Mouse (Mus musculus): ENCODE data around the gene Tia1. TPM values are rescaled to one million over a fixed set of nuclear protein-coding genes. Genes with fewer than 3 reads are reported as not detected.

Gene Tia1
- total RNA-seq, 2 experiments from 2014 or later = 32.9 to 59.5 TPM

GRCm38 (mm10) chr6:86418711-86419110 is 14.7 kb downstream of the Tia1 start:
- no peak for ATAC-seq (replicated peaks; ENCODE audit: low FRiP score, poor library complexity, severe bottlenecking)

- ATAC-seq (replicated peaks; ENCODE audit: low FRiP score, poor library complexity, severe bottlenecking) = no peak
Measured at GRCm38 (mm10) chr6:86419239-86419638, 15.2 kb downstream of the Tia1 start.

GRCm38 (mm10) chr6:86420491-86420890 is 16.5 kb downstream of the Tia1 start:
- ATAC-seq (replicated peaks; ENCODE audit: low FRiP score, poor library complexity, severe bottlenecking) = no peak

GRCm38 (mm10) chr6:86426358-86426757 is 22.3 kb downstream of the Tia1 start, which contains the start of gene Gm44790:
TSS of gene Gm44790 (plus strand) at chr6:86426658.
- ATAC-seq (replicated peaks; ENCODE audit: low FRiP score, poor library complexity, severe bottlenecking) = no peak

- ATAC-seq (replicated peaks; ENCODE audit: low FRiP score, poor library complexity, severe bottlenecking) = no peak
Measured at GRCm38 (mm10) chr6:86431531-86431930, 27.5 kb downstream of the Tia1 start.

GRCm38 (mm10) chr6:86433696-86434095 is 29.7 kb downstream of the Tia1 start:
- ATAC-seq (replicated peaks; ENCODE audit: low FRiP score, poor library complexity, severe bottlenecking) = no peak

- peak; percentile 73 for ATAC-seq (replicated peaks; ENCODE audit: low FRiP score, poor library complexity, severe bottlenecking)
Measured at GRCm38 (mm10) chr6:86437711-86438110, 33.7 kb downstream of the Tia1 start.

GRCm38 (mm10) chr6:86438272-86439118 is 34.5 kb downstream of the Tia1 start, which contains the start of gene C87436:
TSS of gene C87436 (plus strand) at chr6:86438374.
- peak; percentile 90 for ATAC-seq (replicated peaks; ENCODE audit: low FRiP score, poor library complexity, severe bottlenecking)

- ATAC-seq (replicated peaks; ENCODE audit: low FRiP score, poor library complexity, severe bottlenecking) = no peak
Measured at GRCm38 (mm10) chr6:86439119-86439496, 35.1 kb downstream of the Tia1 start.

GRCm38 (mm10) chr6:86439531-86439930 is 35.5 kb downstream of the Tia1 start:
- ATAC-seq (replicated peaks; ENCODE audit: low FRiP score, poor library complexity, severe bottlenecking) = no peak

GRCm38 (mm10) chr6:86441571-86441970 is 37.6 kb downstream of the Tia1 start:
- no peak for ATAC-seq (replicated peaks; ENCODE audit: low FRiP score, poor library complexity, severe bottlenecking)

GRCm38 (mm10) chr6:86445551-86445950 is 41.5 kb downstream of the Tia1 start:
- ATAC-seq (replicated peaks; ENCODE audit: low FRiP score, poor library complexity, severe bottlenecking) = no peak

- ATAC-seq (replicated peaks; ENCODE audit: low FRiP score, poor library complexity, severe bottlenecking) = no peak
Measured at GRCm38 (mm10) chr6:86446927-86447568, 43.0 kb downstream of the Tia1 start.

- ATAC-seq (replicated peaks; ENCODE audit: low FRiP score, poor library complexity, severe bottlenecking) = no peak
Measured at GRCm38 (mm10) chr6:86456727-86457126, 52.7 kb downstream of the Tia1 start.

- ATAC-seq (replicated peaks; ENCODE audit: low FRiP score, poor library complexity, severe bottlenecking) = no peak
Measured at GRCm38 (mm10) chr6:86463079-86463478, 59.1 kb downstream of the Tia1 start.

- no peak for ATAC-seq (replicated peaks; ENCODE audit: low FRiP score, poor library complexity, severe bottlenecking)
Measured at GRCm38 (mm10) chr6:86471317-86471716, 67.3 kb downstream of the Tia1 start.

- ATAC-seq (replicated peaks; ENCODE audit: low FRiP score, poor library complexity, severe bottlenecking) = peak; percentile 50
Measured at GRCm38 (mm10) chr6:86471760-86472099, 67.7 kb downstream of the Tia1 start.

GRCm38 (mm10) chr6:86472100-86472955 is 68.3 kb downstream of the Tia1 start:
- peak; percentile 94 for ATAC-seq (replicated peaks; ENCODE audit: low FRiP score, poor library complexity, severe bottlenecking)

- ATAC-seq (replicated peaks; ENCODE audit: low FRiP score, poor library complexity, severe bottlenecking) = no peak
Measured at GRCm38 (mm10) chr6:86473077-86473476, 69.1 kb downstream of the Tia1 start.

- ATAC-seq (replicated peaks; ENCODE audit: low FRiP score, poor library complexity, severe bottlenecking) = no peak
Measured at GRCm38 (mm10) chr6:86474072-86474471, 70.1 kb downstream of the Tia1 start.
